Mouse (Mus musculus) common myeloid progenitor, adult 5-6 weeks (primary cell): ENCODE results near the gene Cmc1. TPM values are rescaled to one million over a fixed set of nuclear protein-coding genes. Genes with fewer than 3 reads are reported as not detected.
"Not testable (repeated sequence)": the region's sequence is repeated elsewhere in the genome, so short reads cannot be mapped to it uniquely, and the experiment has no call there.

Experiments
- ATAC-seq: replicated peaks from 2 replicates; pipeline ENCODE4 v1.8.0; 2016; ENCODE audit warnings: low read depth, mild to moderate bottlenecking, moderate TSS enrichment, inconsistent platforms; ENCODE audit not compliant: poor library complexity, severe bottlenecking
- total RNA-seq: library from RNA; stranded (forward); fragments of 200-1000, 187-1606 nt; gene quantifications from 2 replicates; pipeline ENCODE4 v1.2.3, GENCODE M21; 2017

The Cmc1 gene
- total RNA-seq, 1 experiment from 2014 or later, result 116 TPM

DNA sequence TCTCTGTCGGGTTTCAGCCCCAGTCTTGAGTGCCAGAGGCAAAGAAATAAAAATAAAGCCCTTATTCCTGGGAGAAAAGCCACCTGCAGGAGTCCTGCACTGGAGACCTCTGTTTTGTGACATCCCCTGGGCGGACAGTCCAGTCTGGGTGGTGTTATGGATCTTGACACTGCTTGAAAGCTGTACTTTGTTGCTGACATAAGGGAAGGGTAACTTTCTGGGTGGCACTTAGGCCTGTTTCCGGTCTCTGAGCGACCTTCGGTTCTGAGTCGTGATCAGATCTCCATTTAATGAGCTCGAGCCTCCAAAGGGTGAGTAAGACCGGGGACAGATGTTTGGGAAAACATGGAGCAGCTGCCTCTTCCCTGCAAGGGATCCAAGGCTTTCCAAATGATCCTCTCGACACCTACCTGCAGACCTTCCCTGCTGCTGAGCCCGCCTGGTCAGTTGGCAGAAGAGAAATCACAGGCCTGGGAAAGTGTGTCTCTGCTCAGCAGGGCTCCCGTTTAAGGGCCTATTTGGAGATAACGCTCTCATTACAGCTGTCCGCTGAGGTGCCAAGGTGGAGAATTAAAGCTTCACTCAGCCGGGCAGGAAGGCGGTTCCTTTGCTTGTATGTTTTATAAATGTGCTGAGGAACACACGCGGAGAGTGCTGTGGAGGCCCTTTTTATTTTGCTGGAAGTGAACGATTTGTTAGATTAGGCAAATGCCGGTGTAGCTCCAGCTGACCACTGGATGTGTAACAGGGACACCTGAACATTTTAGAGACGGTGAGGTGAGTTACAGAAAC, 648 bp upstream of the Cmc1 start:
- ATAC-seq, result no peak

DNA sequence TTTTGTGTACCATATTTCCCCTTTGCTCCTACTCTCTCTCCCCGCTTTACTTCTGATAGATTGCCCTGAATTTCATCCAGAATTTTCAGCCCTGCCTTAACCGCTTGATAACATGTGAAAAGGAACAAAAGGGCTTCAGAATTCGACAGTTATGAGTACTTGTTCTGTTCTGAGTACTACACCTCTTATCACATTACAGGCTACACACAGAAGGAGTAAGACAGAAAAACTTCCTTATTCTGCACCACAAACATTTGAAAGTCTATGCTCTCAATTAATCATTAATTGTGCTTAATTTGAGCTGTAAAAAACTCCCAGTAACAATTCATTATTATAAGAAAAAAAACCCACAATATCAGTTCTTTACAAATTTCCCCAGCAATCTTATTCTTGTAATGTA, 9.6 kb downstream of the Cmc1 start:
- ATAC-seq, result not testable (repeated sequence)

DNA sequence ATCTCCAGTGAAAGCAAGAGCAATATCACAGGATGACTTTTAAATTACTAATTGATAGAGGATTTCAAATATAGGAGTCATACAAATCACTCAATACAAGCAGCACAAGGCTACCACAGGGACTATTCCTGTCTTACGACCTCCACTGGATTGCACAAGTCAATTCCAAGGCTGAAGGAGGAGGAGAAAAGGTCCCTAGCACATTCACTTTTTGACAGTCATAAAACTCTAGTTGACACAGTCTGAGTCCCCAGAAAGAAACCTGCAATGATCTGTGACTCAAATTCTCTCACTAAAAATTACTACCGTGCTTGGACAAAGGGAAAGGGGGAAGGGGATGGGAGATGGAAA, 39.6 kb downstream of the Cmc1 start:
- no peak for ATAC-seq

DNA sequence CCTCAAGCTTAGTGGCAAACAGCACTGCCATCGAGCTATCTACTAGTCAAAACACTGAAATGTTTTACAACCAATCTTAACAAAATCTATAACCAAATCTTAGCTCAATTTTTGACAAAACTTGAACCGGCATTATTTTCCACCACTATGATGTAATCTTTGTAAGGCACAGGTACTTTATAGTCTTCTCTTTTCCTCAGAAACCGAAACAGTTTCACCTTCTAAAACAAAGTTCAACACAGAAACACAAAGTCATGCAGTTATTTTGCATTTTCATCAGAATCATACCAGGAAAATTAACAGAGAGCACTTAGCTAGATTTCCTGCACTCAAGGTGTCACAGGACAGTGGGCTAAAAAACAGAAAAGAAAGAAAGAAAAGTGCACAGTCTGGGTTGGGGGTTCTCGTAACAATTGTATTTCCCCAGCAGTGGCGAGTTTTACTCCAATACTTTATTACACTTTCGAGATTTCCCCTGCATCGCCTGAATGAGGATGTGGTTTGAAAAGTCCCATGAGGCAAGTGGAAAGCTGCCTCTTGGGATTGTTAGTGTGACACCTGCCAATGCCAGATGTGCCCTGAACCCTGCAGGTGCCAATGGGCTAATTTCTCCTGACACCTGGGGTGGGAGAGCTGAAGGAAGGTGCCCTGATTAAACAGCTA, 40.1 kb downstream of the Cmc1 start:
- no peak for ATAC-seq

DNA sequence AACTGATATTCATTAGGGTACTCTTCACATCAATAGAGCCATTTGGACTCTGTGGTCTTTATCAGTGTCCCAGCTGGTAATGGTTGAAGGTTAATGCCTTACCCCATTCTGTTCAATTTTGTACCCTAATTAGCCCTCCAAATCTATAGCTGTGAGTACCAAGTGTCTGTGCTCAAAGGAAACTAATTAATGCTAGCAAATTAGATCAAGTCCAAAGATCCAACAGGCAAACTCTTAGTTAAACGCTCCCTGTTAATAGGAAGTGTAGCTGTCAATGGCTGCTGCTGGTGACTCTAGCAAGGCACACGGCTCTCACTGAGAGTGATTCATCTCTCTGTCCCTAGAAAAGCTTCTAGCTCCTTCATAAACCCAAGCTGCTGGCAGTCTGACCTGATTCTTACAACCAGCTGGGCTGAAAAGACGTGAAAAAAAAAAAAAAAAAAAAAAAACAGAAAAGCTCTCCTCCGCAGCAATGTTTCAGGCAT, 41.4 kb downstream of the Cmc1 start:
- ATAC-seq, result no peak

DNA sequence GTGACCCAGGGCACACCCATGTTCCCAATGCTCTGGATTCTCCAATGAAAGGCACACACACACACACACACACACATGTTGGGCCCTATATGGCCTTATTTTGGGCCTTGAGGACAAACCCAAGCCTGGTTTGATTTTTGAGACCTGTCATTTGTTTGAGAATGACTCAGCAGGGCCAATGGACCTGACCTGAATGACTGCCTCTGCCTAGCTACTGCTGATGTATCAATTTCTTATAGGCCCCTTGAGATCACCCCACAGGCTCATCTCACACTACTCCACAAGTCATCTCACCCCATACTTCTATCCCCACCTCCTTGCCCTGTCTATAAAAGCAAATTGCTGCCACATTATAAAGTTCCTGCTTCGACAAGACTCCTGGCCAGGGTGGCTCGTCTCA, 48.2 kb downstream of the Cmc1 start:
- ATAC-seq, result peak; percentile 29; the same call in 1 of the 2 replicates

DNA sequence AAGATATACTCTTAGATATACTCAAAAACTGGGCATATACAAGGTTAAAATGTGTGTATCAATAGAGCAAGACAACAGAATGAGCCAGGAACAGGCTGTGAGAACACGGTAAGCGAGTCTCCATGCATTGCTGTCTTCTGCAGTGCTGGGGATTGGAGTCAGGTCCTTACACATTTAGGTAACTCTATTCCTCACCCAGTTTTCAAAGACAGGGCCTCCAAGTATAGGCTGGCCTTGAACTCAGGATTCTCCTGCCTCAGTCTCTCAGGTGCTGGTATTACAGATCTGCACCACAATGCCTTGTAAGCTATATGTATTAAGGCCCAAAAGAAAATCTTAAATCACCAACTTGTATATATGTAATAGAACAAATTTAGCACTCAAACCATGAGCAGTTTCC, 49.5 kb downstream of the Cmc1 start:
- no peak for ATAC-seq

DNA sequence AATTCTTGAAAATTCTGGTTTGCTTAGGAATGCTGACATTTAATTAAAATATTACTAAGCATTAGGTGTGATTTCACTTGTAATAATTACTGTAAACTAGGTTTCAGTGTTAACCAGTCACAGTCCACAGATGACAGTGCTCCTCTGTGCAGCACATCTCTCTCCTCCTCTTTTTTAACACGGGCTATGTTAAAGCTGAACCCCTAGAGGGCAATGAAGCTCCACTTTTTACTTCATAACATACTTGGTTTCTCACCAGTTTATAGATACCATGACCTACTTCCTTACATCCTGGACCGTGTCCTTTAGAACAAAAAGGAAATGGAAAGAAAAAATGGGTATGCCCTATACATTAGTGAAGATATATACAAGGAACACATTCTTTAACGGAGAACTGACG, 50.6 kb downstream of the Cmc1 start:
- ATAC-seq, result peak; percentile 89

DNA sequence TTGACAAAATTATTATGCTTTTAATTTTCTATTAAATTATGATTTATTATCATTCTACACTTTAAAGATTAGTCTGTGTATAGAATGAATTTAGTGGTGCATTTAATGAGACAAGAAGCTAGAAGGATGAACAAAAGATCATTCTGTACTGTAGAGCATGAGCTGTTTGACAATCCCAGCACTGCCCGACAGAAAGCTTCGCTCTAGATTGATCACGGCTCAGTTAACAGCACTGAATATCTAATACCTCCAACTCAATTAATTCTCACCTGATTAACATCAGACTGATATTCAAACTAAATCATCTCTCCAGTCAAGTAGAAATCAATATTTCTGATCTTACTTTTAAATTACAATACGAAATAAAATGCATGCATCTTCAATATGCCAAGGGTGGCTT, 66.1 kb downstream of the Cmc1 start:
- no peak for ATAC-seq

DNA sequence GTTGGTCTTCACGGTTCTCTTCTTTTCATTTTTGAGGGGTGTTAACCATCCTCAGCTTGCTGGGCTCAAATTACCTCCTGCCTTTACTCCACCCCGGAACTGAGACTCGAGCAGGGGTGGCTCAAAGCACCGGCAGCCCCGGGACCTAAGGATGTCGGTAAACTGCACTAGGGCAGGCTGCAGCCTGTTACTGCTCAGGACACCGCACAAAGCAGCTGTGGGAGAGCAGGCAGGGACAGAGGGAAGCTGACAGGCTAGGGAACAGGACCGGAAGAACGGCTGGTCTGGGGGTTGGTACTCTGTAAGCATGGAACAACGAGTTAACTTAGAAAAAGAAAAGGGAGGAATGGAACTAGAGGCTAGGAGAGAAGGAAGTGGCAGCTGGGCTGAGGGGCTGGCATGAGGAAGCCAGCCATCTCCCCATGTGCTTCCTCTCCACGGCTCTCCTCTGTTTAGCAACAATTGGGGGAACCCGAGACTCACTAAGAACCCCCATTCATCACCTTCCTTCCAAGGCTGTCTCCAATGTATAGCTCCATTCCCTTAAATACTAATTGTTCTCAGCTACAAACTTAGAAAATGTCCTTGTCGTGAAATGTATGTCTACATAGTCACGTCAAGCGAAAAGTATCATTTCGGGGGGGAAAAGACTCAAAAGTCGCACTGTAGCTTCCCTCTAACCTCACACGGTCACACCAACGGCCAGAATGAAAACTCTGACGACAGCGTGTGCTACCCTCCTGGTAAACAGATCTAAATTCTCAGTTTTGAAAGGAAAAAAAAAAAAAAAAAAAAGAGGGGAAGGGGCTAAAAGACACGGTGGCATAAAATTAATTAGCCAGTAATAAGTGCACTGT, 67.2 kb downstream of the Cmc1 start:
- peak; percentile 93 for ATAC-seq

DNA sequence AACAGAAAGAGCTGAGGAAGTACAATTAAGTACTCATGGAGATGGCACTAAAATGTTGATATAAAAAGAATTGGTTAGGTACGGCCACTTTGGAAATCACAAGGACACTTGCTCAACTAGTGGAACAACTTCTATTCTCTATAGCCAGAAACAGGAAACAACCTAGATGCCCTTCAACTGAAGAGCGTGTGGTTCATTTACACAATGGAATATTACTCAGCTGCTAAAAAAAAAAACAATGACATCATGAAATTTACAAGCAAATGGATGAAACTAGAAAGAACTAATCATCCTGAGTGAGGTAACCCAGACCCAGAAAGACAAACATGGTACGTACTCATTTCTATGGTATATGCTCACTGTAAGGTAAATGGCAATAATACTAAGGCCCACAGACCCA, 76.6 kb downstream of the Cmc1 start:
- ATAC-seq, result no peak

DNA sequence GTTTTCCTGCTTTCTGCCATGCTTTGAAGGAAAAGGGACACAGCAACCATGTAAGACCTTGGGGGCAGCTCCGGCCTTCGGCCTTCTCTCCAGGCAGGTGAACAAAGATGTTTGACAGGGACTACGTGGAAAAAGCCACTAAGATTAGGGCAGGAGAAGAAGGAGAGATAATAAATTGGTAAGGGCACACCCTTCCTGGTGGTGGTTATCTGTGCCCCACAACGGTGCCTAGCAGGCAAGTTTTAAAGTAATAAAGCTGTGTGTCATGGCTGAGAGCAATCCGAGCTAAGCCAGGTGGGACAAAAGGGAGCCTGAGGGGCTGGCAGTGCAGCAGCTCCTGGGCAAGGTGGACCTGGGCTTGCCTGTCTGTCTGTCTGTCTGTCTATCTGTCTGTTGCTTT, 77.9 kb downstream of the Cmc1 start:
- peak; percentile 78 for ATAC-seq

DNA sequence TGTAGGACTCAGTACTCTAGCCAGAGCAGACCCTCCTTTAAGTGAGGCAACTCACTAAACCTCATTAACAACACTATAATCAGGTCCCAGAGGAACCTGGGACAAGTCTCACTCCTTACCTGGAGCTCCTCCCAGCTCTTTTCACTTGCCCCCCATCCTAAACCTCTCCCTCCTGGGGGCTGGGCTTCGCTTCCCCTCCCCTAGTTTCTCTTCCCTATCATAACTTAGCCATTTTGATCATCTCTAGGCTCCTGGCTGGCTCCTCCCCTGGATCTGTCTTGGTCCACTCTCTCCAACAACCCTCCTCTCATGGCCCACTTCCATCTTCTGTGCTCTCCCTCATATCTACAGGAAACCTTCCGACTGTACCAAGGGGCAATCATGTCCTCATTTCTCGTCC, 78.6 kb downstream of the Cmc1 start:
- peak; percentile 55 for ATAC-seq

DNA sequence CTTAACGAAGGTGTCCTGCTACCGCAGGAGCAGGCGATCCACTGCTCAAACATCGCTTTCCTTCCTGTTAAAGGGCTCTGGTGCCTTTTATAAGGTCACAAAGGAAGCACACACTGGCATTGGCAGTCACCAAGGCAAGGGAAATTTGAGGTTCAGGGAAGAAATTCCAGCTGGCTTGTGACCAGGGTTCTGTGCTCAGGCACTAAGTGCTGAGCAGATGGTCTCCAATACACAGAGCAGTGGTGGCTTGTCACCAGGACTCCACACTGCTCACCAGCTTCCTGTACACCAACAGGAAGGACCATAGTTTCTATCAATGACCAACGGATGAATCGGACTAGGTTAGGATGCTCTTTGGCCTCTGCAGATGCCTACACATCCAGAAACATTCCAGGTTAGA, 79.5 kb downstream of the Cmc1 start:
- ATAC-seq, result no peak

DNA sequence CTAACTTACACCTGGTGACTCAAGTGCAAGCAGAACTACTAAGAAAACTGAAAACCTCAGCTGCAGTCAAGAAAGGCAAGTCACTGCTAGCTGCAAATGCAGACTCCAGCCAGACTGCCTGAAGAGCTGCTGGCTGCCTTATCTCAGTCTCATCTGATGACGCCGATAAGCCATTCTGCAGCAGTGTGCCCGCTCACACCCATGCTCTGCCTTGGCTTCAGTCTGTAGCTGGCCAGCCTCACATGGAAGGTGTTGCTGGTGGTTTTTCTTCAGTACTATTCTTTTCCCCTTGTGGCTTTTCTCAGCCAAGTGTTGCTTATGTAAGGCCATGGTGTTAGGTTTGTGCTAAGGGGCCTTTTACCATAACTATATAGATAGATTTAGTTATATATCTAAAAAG, 90.9 kb downstream of the Cmc1 start:
- ATAC-seq, result no peak

DNA sequence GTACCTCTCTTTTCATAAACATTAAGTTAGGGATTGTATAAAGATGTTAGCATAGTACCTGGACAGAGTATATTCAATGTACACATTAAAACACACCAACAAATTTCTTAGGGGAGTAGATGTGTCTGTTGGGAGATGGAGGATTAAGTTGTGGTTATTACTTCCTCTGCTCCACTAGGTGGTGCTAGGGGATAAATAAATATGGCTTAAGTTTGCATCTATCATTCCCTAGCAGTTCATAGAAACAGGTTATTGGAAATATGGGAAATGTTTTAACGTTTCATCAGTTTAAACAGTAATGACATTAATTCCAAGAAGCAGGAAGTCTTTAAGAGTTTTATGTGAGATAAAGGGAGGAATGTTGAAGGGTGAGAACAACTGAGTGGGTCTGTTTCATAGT, 96.7 kb downstream of the Cmc1 start:
- ATAC-seq, result peak; percentile 87

DNA sequence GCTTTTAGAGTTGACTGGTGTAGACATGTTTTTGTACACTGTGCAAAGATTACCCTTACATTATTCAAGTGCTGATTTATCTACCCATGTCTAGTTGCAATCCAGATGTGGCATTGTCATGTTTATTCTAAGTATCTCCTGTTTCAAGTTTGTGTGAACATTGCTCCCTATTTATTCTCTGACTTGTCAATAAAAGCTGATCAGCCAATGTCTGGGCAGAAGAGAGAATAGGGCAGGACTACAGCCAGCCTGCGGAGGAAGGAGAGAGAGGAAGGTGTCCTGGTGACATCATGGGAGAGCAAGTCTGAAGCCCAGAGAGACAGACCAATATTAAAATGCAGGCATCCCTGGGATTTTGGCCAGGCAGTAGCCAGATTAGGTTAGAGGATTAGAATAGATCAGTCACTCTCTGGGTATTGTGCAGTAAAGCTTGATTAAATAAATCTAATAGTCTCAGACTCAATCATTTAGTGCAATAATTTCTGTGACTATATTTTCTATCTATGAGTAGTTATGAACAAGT, 104.9 kb downstream of the Cmc1 start:
- no peak for ATAC-seq

DNA sequence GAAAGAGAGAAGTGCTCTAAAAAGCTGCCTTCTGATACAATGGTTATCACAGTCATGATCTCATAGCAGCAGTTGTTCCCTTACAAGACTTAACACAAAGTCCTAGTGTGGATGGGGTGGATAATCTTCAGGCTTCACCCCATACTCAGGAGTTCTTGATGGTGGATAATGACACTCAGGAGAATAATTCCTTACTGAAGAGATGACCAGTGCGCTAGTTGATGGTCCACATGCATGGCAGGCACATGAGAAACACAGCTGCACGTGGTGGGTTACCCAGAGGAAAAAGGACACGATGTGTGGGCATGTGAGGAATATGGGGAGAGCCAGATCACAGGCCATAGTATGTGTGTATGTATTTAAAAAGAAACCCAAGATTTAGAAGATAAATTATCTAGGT, 106.4 kb downstream of the Cmc1 start:
- ATAC-seq, result no peak

DNA sequence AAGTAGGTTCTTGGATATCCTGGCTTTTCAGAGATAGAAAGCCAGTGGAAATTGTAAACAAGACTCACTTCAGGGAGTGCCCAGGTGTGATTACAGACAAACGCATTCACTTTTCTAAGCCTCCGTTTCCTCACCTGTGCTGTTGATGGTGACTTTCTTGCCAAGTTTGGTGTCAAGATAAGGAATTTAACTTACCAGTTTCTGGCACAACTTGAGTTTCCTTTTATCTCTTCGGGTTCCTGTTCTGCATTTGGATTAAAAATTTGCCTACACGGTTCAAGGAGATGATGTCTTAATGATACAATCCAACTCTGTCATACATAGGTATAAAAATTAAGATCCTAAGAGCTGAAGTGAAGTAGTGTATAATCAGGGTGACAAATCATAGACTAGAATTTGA, 107.2 kb downstream of the Cmc1 start:
- no peak for ATAC-seq

DNA sequence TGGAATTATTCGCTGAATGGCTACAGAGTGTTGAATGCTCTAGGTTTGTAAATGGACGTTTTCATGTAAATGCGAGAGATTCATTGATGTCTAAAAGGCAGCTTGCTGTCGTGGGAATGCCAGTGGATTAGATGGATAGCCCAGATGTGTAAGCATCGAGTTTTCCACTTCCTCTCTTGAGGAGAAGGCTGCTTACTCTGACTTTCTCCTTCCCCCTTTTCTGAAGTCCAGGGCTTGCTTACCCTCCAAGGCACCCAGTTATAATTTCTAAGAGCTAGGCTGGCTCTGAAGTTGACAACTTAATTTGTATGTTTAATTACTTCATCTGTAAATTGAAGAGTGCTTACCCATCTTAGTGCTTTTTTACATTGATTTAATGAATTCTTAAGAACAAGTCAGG, 108.3 kb downstream of the Cmc1 start:
- ATAC-seq, result no peak

DNA sequence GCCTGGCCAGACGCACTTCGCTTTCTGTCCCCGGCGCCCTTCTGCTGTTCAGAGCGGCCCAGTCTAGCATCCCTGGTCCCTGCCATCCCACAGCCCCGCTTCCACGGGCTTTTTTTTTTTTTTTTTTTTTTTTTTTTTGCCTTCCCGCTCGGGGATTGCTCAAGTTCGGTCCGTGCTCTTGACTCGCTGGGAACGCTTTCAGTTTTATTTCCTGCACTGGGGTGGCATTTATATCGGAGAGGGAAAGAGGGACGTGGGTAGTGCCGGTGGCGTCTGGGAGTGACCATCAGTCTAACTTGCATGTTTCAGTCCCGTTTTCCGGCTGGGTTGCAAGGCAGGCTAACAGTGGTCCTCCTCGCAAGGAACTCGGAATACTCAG, 109.0 kb downstream of the Cmc1 start:
- no peak; the same call in 1 of the 2 replicates for ATAC-seq
